Mouse (Mus musculus): ENCODE results near the gene Rims1. TPM values are rescaled to one million over a fixed set of nuclear protein-coding genes. Genes with fewer than 3 reads are reported as not detected.

Rims1 gene
- polyA plus RNA-seq, 1 experiment from 2014 or later = 2.1 TPM

- Histone ChIP-seq H3K4me3 (ENCODE audit: low read depth, low read length) (no peak overlapping the region), H3K9ac (ENCODE audit: low read depth, low read length) (no peak overlapping the region), H3K9me3 (ENCODE audit: control insufficient read depth, low read length) (no peaks in the 10 kb centered on the region), H3K27ac (replicated peaks; ENCODE audit: low read depth, low read length) (no peak overlapping the region), H3K36me3 (ENCODE audit: control insufficient read depth, insufficient read depth, low read length) (no peaks in the 10 kb centered on the region), H3K4me1 (ENCODE audit: control insufficient read depth, insufficient read depth, low read length) (no peaks in the 10 kb centered on the region), H3K27me3 (replicated peaks; ENCODE audit: control insufficient read depth, insufficient read depth, low read length) (no peaks in the 10 kb centered on the region), H3K4me2 (ENCODE audit: low read depth, low read length) (no peak overlapping the region)
- WGBS = 62% methylated on average over 2 of the region's 2 CpGs
- ATAC-seq (ENCODE audit: low read depth) = no peak
- DNase-seq (ENCODE audit: low spot score) = peak; percentile 4
Observed at GRCm38 (mm10) chr1:22286807-22287206, 519.0 kb downstream of the Rims1 start.

- DNase-seq (ENCODE audit: low spot score) (no peak), ATAC-seq (ENCODE audit: low read depth) (no peak)
- no peaks in the 10 kb centered on the region for H3K4me1 ChIP-seq (ENCODE audit: control insufficient read depth, insufficient read depth, low read length)
- H3K36me3 ChIP-seq (ENCODE audit: control insufficient read depth, insufficient read depth, low read length) = no peaks in the 10 kb centered on the region
- no peak overlapping the region for H3K4me2 ChIP-seq (ENCODE audit: low read depth, low read length)
- H3K4me3 ChIP-seq (ENCODE audit: low read depth, low read length) = no peak overlapping the region
- no peaks in the 10 kb centered on the region for H3K27me3 ChIP-seq (replicated peaks; ENCODE audit: control insufficient read depth, insufficient read depth, low read length)
- H3K9me3 ChIP-seq (ENCODE audit: control insufficient read depth, low read length) = no peaks in the 10 kb centered on the region
- no peak overlapping the region for H3K9ac ChIP-seq (ENCODE audit: low read depth, low read length)
- H3K27ac ChIP-seq (replicated peaks; ENCODE audit: low read depth, low read length) = no peak overlapping the region
- 85% methylated on average over 1 of the region's 1 CpGs for WGBS
Observed at GRCm38 (mm10) chr1:22279954-22280353, 525.8 kb downstream of the Rims1 start.

- 77% methylated on average over 2 of the region's 2 CpGs for WGBS
- no peaks in the 10 kb centered on the region for H3K27me3 ChIP-seq (replicated peaks; ENCODE audit: control insufficient read depth, insufficient read depth, low read length)
- H3K4me1 ChIP-seq (ENCODE audit: control insufficient read depth, insufficient read depth, low read length) = no peaks in the 10 kb centered on the region
- no peak for ATAC-seq (ENCODE audit: low read depth)
- H3K9me3 ChIP-seq (ENCODE audit: control insufficient read depth, low read length) = no peaks in the 10 kb centered on the region
- DNase-seq (ENCODE audit: low spot score) = no peak
- no peak overlapping the region for H3K9ac ChIP-seq (ENCODE audit: low read depth, low read length)
- no peak overlapping the region for H3K4me2 ChIP-seq (ENCODE audit: low read depth, low read length)
- H3K4me3 ChIP-seq (ENCODE audit: low read depth, low read length) = no peak overlapping the region
- H3K36me3 ChIP-seq (ENCODE audit: control insufficient read depth, insufficient read depth, low read length) = no peaks in the 10 kb centered on the region
- no peak overlapping the region for H3K27ac ChIP-seq (replicated peaks; ENCODE audit: low read depth, low read length)
Observed at GRCm38 (mm10) chr1:22274081-22274480, 531.7 kb downstream of the Rims1 start.

GRCm38 (mm10) chr1:22270131-22270530 lies 535.7 kb downstream of the Rims1 start:
- H3K4me2 ChIP-seq (ENCODE audit: low read depth, low read length) = no peak overlapping the region

GRCm38 (mm10) chr1:22268581-22269359 lies 537.0 kb downstream of the Rims1 start:
- H3K27me3 ChIP-seq (replicated peaks; ENCODE audit: control insufficient read depth, insufficient read depth, low read length) = no peaks in the 10 kb centered on the region
- H3K4me2 ChIP-seq (ENCODE audit: low read depth, low read length) = peak overlapping the region; percentile 58
- H3K4me1 ChIP-seq (ENCODE audit: control insufficient read depth, insufficient read depth, low read length) = 0 out of 2 replicates have a peak, but pooled peaks cover 3% of the 10 kb centered on the region
- H3K27ac ChIP-seq (replicated peaks; ENCODE audit: low read depth, low read length) = no peak overlapping the region
- no peaks in the 10 kb centered on the region for H3K36me3 ChIP-seq (ENCODE audit: control insufficient read depth, insufficient read depth, low read length)
- DNase-seq (ENCODE audit: low spot score) (peak; percentile 77), ATAC-seq (ENCODE audit: low read depth) (peak; percentile 78)
- H3K9ac ChIP-seq (ENCODE audit: low read depth, low read length) = peak overlapping the region; percentile 37; the same call in 1 of the 2 replicates
- peak overlapping the region; percentile 29 for H3K4me3 ChIP-seq (ENCODE audit: low read depth, low read length)
- no peaks in the 10 kb centered on the region for H3K9me3 ChIP-seq (ENCODE audit: control insufficient read depth, low read length)
- 14% methylated on average over 15 of the region's 15 CpGs for WGBS

More at GRCm38 (mm10) chr1:22270131-22270530, 535.7 kb downstream of the Rims1 start:
- Histone ChIP-seq H3K9me3 (ENCODE audit: control insufficient read depth, low read length) (no peaks in the 10 kb centered on the region), H3K27ac (replicated peaks; ENCODE audit: low read depth, low read length) (no peak overlapping the region), H3K4me1 (ENCODE audit: control insufficient read depth, insufficient read depth, low read length) (0 out of 2 replicates have a peak, but pooled peaks cover 3% of the 10 kb centered on the region), H3K9ac (ENCODE audit: low read depth, low read length) (no peak overlapping the region), H3K27me3 (replicated peaks; ENCODE audit: control insufficient read depth, insufficient read depth, low read length) (no peaks in the 10 kb centered on the region), H3K36me3 (ENCODE audit: control insufficient read depth, insufficient read depth, low read length) (no peaks in the 10 kb centered on the region), H3K4me3 (ENCODE audit: low read depth, low read length) (no peak overlapping the region)
- DNase-seq (ENCODE audit: low spot score) (no peak), ATAC-seq (ENCODE audit: low read depth) (no peak)
- WGBS = 70% methylated on average over 5 of the region's 5 CpGs

- Histone ChIP-seq H3K4me3 (ENCODE audit: low read depth, low read length) (no peak overlapping the region), H3K27ac (replicated peaks; ENCODE audit: low read depth, low read length) (no peak overlapping the region), H3K4me2 (ENCODE audit: low read depth, low read length) (no peak overlapping the region), H3K27me3 (replicated peaks; ENCODE audit: control insufficient read depth, insufficient read depth, low read length) (no peaks in the 10 kb centered on the region), H3K4me1 (ENCODE audit: control insufficient read depth, insufficient read depth, low read length) (0 out of 2 replicates have a peak, but pooled peaks cover 3% of the 10 kb centered on the region), H3K9ac (ENCODE audit: low read depth, low read length) (no peak overlapping the region), H3K36me3 (ENCODE audit: control insufficient read depth, insufficient read depth, low read length) (no peaks in the 10 kb centered on the region), H3K9me3 (ENCODE audit: control insufficient read depth, low read length) (no peaks in the 10 kb centered on the region)
- 74% methylated on average over 10 of the region's 10 CpGs for WGBS
- DNase-seq (ENCODE audit: low spot score) (no peak), ATAC-seq (ENCODE audit: low read depth) (no peak)
Observed at GRCm38 (mm10) chr1:22266491-22266890, 539.3 kb downstream of the Rims1 start.

- no peaks in the 10 kb centered on the region for H3K9me3 ChIP-seq (ENCODE audit: control insufficient read depth, low read length)
- H3K36me3 ChIP-seq (ENCODE audit: control insufficient read depth, insufficient read depth, low read length) = no peaks in the 10 kb centered on the region
- WGBS = 71% methylated on average over 3 of the region's 3 CpGs
- H3K9ac ChIP-seq (ENCODE audit: low read depth, low read length) = no peak overlapping the region
- H3K4me1 ChIP-seq (ENCODE audit: control insufficient read depth, insufficient read depth, low read length) = 0 out of 2 replicates have a peak, but pooled peaks cover 3% of the 10 kb centered on the region
- no peaks in the 10 kb centered on the region for H3K27me3 ChIP-seq (replicated peaks; ENCODE audit: control insufficient read depth, insufficient read depth, low read length)
- no peak overlapping the region for H3K27ac ChIP-seq (replicated peaks; ENCODE audit: low read depth, low read length)
- ATAC-seq (ENCODE audit: low read depth) (no peak), DNase-seq (ENCODE audit: low spot score) (no peak)
- H3K4me3 ChIP-seq (ENCODE audit: low read depth, low read length) = no peak overlapping the region
- no peak overlapping the region for H3K4me2 ChIP-seq (ENCODE audit: low read depth, low read length)
Observed at GRCm38 (mm10) chr1:22265528-22265927, 540.3 kb downstream of the Rims1 start.

GRCm38 (mm10) chr1:22262169-22262950 lies 543.4 kb downstream of the Rims1 start:
- DNase-seq (ENCODE audit: low spot score) = no peak
- no peaks in the 10 kb centered on the region for H3K27me3 ChIP-seq (replicated peaks; ENCODE audit: control insufficient read depth, insufficient read depth, low read length)
- WGBS = 48% methylated on average over 6 of the region's 6 CpGs

More at GRCm38 (mm10) chr1:22262169-22262950, 543.4 kb downstream of the Rims1 start:
- no peaks in the 10 kb centered on the region for H3K36me3 ChIP-seq (ENCODE audit: control insufficient read depth, insufficient read depth, low read length)
- H3K27ac ChIP-seq (replicated peaks; ENCODE audit: low read depth, low read length) = no peak overlapping the region
- no peaks in the 10 kb centered on the region for H3K4me1 ChIP-seq (ENCODE audit: control insufficient read depth, insufficient read depth, low read length)
- no peak overlapping the region for H3K4me3 ChIP-seq (ENCODE audit: low read depth, low read length)
- H3K9me3 ChIP-seq (ENCODE audit: control insufficient read depth, low read length) = no peaks in the 10 kb centered on the region
- no peak for ATAC-seq (ENCODE audit: low read depth)
- H3K9ac ChIP-seq (ENCODE audit: low read depth, low read length) = no peak overlapping the region
- no peak overlapping the region for H3K4me2 ChIP-seq (ENCODE audit: low read depth, low read length)
